Mouse (Mus musculus) mammary gland, adult 2 months (tissue): ENCODE measurements around the gene Amdhd1. TPM values are rescaled to one million over a fixed set of nuclear protein-coding genes. Genes with fewer than 3 reads are reported as not detected.

ENCODE experiments used
- polyA plus RNA-seq: library from polyadenylated mRNA; depleted of rRNA; stranded (reverse); fragments of >200 nt; gene quantifications from 2 replicates; pipeline ENCODE4 v1.2.3, GENCODE M21; 2012; ENCODE audit warnings: low replicate concordance; rRNA removed

The Amdhd1 gene
- polyA plus RNA-seq: 0.81 TPM in 1 of 2 replicates, not detected in the other

DNA sequence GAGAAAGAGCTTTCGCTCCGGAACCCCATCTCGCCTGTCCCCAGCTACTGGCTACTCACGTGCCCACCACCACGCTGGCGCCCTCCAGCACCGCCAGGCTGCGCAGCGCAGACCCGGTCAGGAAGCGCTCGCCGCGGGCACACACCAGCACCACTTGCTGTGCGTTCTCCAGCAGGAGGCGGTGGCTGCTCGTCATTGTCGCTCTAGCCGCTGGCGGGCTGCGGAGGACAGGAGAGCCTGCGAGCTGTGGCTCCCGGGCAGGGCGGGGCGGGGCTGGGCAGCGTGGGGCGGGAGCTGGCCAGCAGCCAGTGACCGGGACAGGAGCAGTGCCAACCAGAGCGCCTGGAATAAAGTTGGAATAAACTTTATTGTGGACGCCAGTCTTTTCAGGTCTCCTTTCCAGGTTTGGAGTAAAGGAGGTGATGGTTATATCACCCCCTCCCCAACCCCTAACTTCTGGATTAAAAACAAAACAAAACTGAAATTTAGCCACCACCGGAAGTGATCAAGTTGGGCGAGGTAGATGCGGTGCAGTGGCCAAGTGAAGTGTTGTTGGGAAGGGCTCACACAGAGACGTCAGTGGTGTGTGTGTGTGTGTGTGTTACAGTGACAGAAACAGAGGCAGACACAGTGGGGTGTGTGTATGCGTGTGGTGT lies at the start of gene Amdhd1:
Gene Amdhd1 (minus strand): TSS at position 259 of the 656 bp plus-strand sequence.

DNA sequence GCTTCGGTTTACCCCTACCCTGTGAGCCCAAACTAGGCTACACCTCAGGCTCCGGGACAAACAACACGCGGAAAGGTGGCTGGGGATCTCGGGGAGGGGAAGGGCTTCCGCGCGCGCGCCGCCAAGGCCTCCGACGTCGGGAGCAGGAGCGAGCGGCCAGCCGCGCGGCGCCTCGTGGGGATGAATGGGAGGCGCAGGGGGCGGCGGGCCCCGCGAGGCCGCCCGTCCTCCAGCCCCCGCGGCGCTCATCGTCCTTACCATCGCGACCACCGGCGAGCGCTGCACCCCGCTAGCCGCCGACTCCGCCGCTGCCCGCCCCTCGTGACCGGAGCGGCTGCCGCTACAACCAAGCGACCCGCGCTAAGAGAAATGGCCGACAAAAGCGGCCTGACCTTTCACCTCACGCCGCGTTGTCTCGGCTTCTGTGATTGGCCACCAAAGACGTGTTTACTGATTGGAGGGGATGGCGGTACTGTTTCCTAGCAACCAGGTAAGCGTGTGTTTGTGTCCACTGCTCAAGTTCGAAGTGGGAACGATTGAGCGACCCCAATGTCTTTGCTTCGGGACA lies 49.5 kb upstream of the Amdhd1 start, which contains the start of gene Snrpf:
Gene Snrpf (minus strand): TSS at position 426 of the 568 bp plus-strand sequence.

DNA sequence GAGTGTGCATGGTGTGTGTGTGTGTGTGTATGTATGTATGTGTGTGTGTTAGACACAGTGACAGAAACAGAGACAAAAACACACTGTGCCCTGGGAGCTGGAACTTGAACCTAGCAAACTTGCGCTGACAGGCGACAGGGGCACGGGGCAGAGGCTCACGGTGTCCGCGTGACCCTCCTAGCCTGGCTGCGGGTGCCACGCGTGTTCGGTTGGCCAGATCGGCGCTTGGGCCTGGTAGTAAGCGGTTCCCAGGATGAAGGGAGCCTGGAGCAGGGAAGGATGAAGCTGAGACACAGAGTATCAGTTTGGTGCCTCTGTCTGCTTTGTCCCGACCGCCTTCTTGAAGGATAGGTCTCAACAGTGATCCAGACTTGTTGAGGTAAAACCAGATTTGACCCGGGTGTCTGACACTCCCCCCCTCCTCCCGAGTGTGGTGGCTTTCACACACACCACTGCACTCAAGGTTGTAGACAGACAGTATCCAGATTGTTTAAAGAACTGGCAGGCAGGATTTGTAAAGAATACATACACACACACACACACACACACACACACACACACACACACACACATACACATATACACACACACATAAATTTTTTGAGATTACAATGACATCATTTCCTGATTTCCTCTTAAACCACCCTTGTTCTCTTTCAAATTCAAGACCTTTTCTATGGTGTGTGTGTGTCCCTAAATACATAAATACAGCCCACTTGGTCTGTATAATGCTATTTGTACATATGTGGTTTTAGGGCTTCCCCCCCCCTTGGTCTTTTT lies 788 bp upstream of the Amdhd1 start, which contains the start of gene Ccdc38:
Gene Ccdc38 (plus strand): TSS at position 202 of the 780 bp plus-strand sequence.

DNA sequence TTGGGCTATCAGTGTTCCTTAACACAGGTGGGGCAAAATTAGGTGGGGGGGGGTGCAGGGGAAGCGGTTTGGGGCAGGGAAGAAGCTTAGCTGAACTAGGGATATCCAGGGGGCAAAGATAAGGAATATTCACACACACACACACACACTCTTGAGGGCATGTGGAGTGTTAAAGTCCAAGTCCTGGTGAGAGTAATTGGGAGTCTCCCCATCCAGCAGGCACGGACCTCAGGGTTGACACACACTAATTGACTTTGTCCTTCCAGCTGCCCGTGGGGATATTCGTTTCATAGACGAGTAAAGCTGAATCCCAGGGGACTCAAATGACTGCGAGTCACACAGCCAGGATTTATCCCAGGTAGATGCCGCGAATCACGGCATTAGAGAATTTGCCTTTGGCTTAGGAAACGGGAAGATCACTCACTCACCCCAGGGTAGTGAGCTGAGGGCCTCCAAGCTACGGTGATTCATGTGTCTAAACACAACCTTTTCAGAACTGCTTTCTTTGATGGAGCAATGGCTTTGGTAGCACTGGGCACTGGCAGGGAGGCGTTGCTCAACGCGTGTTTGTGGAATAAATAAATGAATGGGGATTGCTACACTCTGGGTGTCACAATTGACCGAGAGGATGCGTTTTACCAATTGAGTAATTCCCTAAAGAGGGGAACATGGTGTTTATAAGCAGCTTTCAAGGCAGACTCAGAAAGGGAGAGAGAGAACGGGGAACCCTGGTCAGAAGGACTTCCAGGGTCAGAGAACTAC lies 51.6 kb downstream of the Amdhd1 start, which contains the start of gene Hal:
Gene Hal (plus strand): TSS at position 703 of the 762 bp plus-strand sequence.

Other genes with a start within 250 kb of the Amdhd1 start
- gene Elk3, start 228.9 kb downstream of the Amdhd1 start, polyA plus RNA-seq: 42.6 and 60.7 TPM in 2 replicates
- 52.3 and 122 TPM in 2 replicates for gene Lta4h, start 86.6 kb downstream of the Amdhd1 start, polyA plus RNA-seq
- 0.99 and 1.5 TPM in 2 replicates for gene Hal, start 51.3 kb downstream of the Amdhd1 start, polyA plus RNA-seq
- 0.09 TPM in 1 of 2 replicates, not detected in the other for gene Ccdc38, start 599 bp upstream of the Amdhd1 start, polyA plus RNA-seq
- 10.9 and 31.1 TPM in 2 replicates for gene Snrpf, start 49.7 kb upstream of the Amdhd1 start, polyA plus RNA-seq
- gene Ntn4, start 100.6 kb upstream of the Amdhd1 start, polyA plus RNA-seq: 9.1 and 12.1 TPM in 2 replicates